Mouse (Mus musculus): ENCODE data around the gene Rgmb.

Rgmb gene

GRCm38 (mm10) chr17:15776349-15776748, 54.5 kb downstream of the Rgmb start:
- no peak for DNase-seq (ENCODE audit: low spot score)

DNA sequence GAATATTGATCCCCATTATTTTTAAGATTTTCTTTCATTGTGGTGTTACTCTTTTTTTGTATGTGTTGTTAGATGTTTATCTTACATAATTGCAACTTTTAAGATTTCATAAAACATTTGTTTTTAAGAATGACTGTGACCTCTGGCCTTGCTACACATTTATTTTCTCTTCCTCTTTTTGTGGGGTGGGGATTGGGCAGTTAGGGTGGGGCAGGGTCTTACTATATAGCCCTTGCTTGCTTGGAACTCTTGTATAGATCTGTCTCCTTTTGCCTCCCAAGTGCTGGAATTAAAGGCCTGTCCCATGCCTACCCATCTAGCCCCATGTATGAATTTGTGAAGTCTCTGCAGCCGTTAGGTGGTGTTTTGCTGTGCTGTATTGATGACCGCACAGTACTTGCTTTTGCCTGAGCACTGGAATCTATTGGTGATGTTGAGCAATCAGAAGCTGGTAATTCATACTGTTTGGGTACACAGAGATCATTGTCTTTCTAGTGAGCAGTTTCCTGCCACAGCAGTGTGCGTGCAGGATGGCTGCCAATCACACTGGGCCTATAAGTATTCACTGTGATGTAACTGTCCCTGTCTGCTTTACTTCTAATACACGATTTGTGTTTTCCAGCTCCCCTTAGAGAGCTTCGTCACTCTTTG, 56.1 kb downstream of the Rgmb start:
- DNase-seq (ENCODE audit: low spot score) = no peak

DNA sequence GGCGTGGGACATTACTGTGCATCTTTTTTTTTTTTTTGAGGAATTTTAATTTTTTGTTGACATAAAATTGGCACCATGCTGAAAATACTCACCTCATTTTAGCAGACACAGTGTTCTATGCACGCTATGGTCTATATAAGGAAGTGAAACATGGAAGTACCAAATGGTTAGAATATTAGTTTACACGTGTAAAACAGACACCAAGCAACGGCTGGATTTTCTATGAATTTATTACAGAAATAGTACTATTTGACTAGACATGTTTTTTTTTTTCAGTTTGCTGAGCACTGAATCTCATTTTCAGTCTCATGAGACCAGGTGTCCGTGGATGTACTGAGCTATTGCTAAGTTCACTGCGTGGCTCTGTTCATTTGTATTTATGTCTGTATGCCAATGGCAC, 56.9 kb downstream of the Rgmb start:
- no peak for DNase-seq (ENCODE audit: low spot score)

- DNase-seq (ENCODE audit: low spot score) = no peak
These were observed 61.6 kb downstream of the Rgmb start for GRCm38 (mm10) chr17:15769081-15769724.

DNA sequence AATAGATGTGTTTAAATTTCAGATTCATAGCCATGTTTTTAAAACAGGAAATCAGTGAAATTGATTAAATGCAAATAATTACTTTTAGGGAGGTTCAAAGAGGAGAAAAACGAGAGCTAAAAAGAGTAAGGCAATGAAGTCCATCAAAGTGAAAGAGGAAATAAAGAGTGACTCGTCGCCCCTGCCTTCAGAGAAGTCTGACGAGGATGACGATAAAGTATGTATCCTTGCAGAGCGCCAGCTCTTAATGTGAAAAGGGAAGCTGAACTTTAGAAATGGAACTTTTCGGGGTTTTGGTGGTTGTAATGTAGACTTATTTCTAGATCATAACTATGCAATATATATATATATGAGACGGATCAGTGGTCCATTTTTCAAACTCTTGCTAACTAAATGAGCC, 69.6 kb downstream of the Rgmb start:
- DNase-seq (ENCODE audit: low spot score) = no peak
